Mouse (Mus musculus) layer of hippocampus, postnatal 25 days (tissue): ENCODE measurements around the gene Dnah7c. TPM values are rescaled to one million over a fixed set of nuclear protein-coding genes. Genes with fewer than 3 reads are reported as not detected.
A peak's percentile ranks its signal among the peaks of the same experiment; 100 is the strongest.
"Not testable (repeated sequence)": the region's sequence is repeated elsewhere in the genome, so short reads cannot be mapped to it uniquely, and the experiment has no call there.

Source experiments
- DNase-seq, 2 experiments: peaks; one replicate each; pipeline ENCODE4 v3.0.0; 2022; ENCODE audit warnings: mixed read lengths in 2 of 2, low spot score in 1 of 2; ENCODE audit errors: extremely low spot score in 1 of 2
- total RNA-seq, 2 experiments: library from RNA; stranded (reverse); gene quantifications; 2 replicates each; pipeline ENCODE4 v1.2.3; 2021

Dnah7c gene
- total RNA-seq, 2 experiments from 2014 or later = 0.54 to 0.59 TPM

DNA sequence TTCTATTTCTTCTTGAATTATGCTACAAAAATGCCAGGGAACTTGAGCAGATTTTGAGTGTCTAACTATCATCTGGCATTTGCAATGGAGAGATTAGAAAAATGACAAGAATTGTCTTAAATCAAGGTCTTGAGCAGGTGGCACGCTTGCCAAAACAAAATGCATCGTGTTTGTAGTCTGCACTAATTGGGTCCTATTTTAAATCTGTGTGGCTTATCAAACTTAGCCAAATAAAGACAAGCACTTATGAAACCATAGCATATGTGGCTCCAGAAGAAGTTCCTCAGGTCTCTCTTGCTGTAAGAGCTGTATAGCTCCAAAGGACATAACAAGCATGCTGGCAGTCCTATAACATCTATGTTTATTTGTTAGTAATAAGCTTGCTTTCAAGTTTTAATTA is 300.3 kb downstream of the Dnah7c start:
- DNase-seq = not testable (repeated sequence)

- DNase-seq = not testable (repeated sequence)
Measured at GRCm38 (mm10) chr1:46729731-46730130, 304.3 kb downstream of the Dnah7c start.

DNA sequence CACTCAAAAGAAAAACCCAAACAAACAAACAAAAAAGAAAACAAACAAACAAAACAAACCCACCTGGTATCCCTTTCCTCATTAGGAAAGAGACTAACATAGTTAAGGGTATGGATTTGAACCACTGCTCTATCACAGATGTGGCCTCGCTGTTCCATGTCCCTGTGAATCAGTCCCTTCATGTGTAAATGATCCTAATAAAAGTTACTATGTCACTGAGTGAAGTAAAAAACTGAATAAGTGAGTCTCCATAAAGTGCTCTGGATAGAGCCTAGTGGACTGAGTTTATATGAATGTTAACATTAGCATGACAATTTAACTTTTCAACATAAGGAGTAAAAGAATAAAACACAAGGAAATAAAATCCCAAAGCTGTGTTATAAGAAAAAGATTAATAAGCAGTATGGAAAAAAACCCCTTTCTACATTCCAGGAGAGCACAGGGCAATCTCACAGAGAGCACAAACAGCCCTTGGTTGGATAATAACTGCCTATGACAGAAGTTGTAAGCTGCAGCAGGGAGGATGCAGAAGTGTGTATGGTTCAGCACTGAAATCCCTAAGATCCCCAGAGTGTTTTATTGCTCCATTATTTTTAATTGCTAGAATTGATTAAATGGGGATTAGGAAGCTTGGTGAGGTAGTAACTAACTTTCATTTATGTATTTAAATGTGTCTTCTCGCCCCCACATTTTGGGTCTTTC is 308.2 kb downstream of the Dnah7c start:
- not testable (repeated sequence) for DNase-seq

- DNase-seq = not testable (repeated sequence)
Measured at GRCm38 (mm10) chr1:46734455-46734854, 309.1 kb downstream of the Dnah7c start.

GRCm38 (mm10) chr1:46764600-46764999 is 339.2 kb downstream of the Dnah7c start:
- not testable (repeated sequence) for DNase-seq

DNA sequence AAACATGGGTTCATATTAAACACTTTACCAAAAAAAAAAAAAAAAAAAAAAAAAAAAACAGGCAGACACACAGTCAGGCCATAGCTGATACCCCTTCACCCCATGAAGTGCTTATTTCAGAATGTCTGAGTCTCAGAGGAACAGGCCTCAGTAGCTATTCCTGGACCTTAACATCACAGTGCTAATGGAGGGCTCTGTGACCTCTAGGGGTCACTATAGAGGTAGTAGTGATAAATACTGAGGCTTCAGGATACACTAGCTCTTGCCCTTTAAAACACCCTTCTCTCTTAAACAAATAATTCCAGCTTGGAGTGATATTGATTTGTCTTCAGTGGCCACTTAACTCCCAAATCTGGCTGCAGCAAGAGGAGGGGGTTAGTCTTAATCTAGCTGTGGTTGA is 343.9 kb downstream of the Dnah7c start:
- not testable (repeated sequence) for DNase-seq

- not testable (repeated sequence) for DNase-seq
Measured at GRCm38 (mm10) chr1:46770077-46770695, 344.8 kb downstream of the Dnah7c start.

GRCm38 (mm10) chr1:46782227-46782626 is 356.8 kb downstream of the Dnah7c start:
- DNase-seq = not testable (repeated sequence)

DNA sequence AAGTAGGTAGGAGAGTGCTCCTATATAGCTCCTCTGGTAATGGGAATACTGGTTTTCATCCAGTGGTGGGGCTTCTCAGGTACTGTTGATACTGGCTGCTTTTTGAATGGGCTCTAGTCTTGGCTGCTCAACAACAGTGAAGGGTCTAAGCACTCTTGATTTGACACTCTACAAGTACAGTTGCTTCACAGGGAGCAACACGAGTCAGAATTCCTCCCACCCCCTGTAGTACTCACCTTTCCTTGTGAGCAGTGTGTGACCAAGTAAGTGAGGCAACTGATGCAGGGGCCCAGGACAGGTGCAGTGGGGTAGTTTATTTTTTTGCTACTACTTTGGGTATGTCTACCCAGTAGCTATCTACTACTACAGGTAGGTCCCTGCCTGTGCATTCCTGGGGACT is 379.7 kb downstream of the Dnah7c start:
- DNase-seq = no peak

GRCm38 (mm10) chr1:46808630-46809029 is 383.2 kb downstream of the Dnah7c start:
- not testable (repeated sequence) for DNase-seq

- no peak for DNase-seq
Measured at GRCm38 (mm10) chr1:46817934-46818333, 392.5 kb downstream of the Dnah7c start.

- no peak for DNase-seq
Measured at GRCm38 (mm10) chr1:46822256-46822972, 397.0 kb downstream of the Dnah7c start.

DNA sequence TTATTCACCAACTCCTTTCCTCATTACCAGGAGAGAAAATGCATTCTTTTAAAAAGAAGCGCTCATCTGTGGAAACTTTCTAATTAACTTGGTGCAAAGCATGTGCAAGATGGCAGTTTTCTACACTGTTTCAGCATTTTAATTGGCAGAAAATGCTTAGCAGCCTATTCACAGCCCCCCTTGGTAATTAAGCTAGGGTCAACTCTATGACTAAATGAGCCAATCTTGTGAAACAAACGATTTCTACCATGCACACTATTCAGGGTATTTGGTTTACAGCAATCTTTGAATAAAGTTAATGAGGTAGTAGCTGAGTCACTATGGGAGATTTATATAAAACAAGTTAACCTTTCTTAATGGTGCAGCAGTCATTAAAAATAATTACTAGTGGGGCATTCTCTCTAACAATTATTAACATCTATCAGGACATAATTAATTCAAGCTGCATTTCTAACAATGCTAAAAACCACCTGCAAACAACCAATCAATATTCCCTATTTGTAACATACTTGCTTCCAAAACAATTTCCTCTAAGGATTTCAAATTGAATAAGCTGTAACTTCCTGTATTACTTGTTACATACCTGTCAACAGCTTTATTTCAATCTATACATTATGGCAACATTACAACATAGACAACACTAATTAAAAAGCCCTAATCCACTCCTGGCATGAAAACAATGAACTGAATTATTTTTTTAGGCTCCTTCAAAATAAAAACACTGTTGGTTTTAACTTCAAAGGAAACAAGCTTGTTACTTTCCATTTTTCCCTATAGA is 404.9 kb downstream of the Dnah7c start:
- DNase-seq = no peak

DNA sequence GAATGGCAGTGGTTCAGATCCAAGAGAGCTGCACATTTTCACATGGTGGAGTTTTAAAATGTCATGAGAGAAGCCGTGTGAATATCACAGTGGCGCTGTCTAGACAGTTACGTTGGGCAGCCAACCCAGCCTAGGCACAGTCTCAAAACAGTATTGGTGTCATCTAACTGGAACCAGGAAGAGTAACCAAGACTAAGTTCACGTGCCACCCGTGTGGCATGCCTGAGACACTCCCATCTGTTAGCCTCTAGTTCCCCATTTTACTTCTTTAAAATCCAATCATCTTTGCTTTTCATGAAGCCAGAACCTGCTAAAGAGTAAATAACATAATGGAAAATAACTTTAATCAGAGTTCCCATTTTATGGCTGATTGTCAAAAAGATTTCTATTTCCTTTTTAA is 406.5 kb downstream of the Dnah7c start:
- no peak for DNase-seq

- no peak for DNase-seq
Measured at GRCm38 (mm10) chr1:46843406-46843805, 418.0 kb downstream of the Dnah7c start.

DNA sequence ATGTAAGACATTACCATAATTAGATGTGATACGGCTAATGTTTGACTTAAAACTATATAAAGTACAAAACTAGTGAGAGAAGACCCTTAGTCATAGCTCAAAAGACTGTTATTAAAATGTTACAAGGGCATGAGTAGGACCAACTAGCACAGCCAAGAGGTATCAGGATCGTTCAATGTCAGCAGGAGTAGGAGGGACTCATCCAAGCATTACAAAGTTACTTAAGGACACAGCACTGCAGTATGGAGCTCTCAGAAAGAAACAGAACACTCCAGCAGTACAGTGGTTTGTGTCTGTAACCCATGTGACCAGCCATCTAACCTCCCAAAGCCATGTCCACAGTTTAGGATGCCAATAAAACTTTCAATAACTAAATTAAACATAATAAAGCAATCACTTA is 418.9 kb downstream of the Dnah7c start:
- DNase-seq = no peak

GRCm38 (mm10) chr1:46845221-46845620 is 419.8 kb downstream of the Dnah7c start:
- no peak for DNase-seq

GRCm38 (mm10) chr1:46849758-46850157 is 424.4 kb downstream of the Dnah7c start:
- peak in 1 of 2 experiments; percentile 35 for DNase-seq

- no peak for DNase-seq
Measured at GRCm38 (mm10) chr1:46851586-46851985, 426.2 kb downstream of the Dnah7c start.

GRCm38 (mm10) chr1:46852216-46852599 is 426.8 kb downstream of the Dnah7c start:
- no peak for DNase-seq
